Mouse (Mus musculus) limb, embryonic 10.5 days (tissue): ENCODE measurements at regions not wholly inside any gene's neighbourhood (a gene's known extent, or its start where the extent isn't known, plus 50 kb on each side); places are given as distances from the start of the nearest gene placed in this dataset.

Experiments used
- DNase-seq: peaks from one replicate; pipeline ENCODE4 v3.0.0-alpha.2; 2017; ENCODE audit warnings: low spot score
- H3K27ac ChIP-seq: fragments of 300-500 bp; sonication (generic); 2 replicates; pipeline ENCODE4 v1.5.1; 2016; ENCODE audit warnings: mild to moderate bottlenecking
- H3K27me3 ChIP-seq: fragments of 300-500 bp; sonication (generic); 2 replicates; pipeline ENCODE4 v1.6.1; 2016; ENCODE audit warnings: low read depth, mild to moderate bottlenecking; ENCODE audit not compliant: poor library complexity, severe bottlenecking
- H3K36me3 ChIP-seq: fragments of 300-500 bp; sonication (generic); 2 replicates; pipeline ENCODE4 v1.6.1; 2016; ENCODE audit warnings: mild to moderate bottlenecking, moderate library complexity
- H3K4me1 ChIP-seq: fragments of 300-500 bp; sonication (generic); 2 replicates; pipeline ENCODE4 v1.6.1; 2016
- H3K4me3 ChIP-seq: fragments of 300-500 bp; sonication (generic); 2 replicates; pipeline ENCODE4 v1.5.1; 2016; ENCODE audit warnings: mild to moderate bottlenecking, moderate library complexity
- H3K9me3 ChIP-seq: fragments of 300-500 bp; sonication (generic); replicated peaks from 2 replicates; pipeline ENCODE4 v1.6.1; 2016; ENCODE audit warnings: mild to moderate bottlenecking
- WGBS: fragments of 180-500 bp; shearing (Covaris S2); methylation state at CpG from one replicate; pipeline ENCODE4 v1.1.7; 2016; 5-methylcytosine and 5-hydroxymethylcytosine counted together

GRCm38 (mm10) chr6:52435358-52435757 lies 122.1 kb downstream of the Evx1 start:
- Histone ChIP-seq H3K27me3 (no peaks in the 10 kb centered on the region), H3K9me3 (no peaks in the 10 kb centered on the region), H3K27ac (no peak overlapping the region), H3K4me1 (peaks cover 2% of the 10 kb centered on the region; the same call in 1 of the 2 replicates), H3K4me3 (no peak overlapping the region), H3K36me3 (no peaks in the 10 kb centered on the region)
- no peak for DNase-seq
- 83% methylated on average over 5 of the region's 5 CpGs for WGBS

DNA sequence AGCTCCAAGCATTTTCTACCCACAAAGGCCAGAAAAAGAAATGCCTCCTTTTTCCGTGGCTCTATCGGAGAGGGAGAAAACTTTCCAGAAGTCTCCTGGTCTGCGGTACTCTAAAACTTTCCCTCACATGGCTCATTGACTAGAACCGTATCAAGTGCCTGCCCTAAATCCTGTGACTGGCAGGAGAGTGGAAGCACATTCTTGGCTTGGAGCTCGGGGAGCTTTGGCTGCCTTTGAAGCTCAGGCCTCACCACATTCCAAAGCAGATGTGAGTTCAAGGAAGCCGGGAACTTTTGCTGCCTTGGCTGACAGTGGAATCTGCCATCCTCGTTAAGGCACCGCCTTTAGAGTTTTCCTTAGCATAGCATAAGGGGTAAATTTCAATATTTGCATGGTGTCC lies 125.1 kb downstream of the Evx1 start:
- Histone ChIP-seq H3K4me3 (no peak overlapping the region), H3K4me1 (peaks cover 15% of the 10 kb centered on the region), H3K36me3 (no peaks in the 10 kb centered on the region), H3K27ac (no peak overlapping the region), H3K9me3 (no peaks in the 10 kb centered on the region), H3K27me3 (peaks cover 12% of the 10 kb centered on the region; the same call in 1 of the 2 replicates)
- DNase-seq: no peak
- WGBS: 39% methylated on average over 8 of the region's 8 CpGs

DNA sequence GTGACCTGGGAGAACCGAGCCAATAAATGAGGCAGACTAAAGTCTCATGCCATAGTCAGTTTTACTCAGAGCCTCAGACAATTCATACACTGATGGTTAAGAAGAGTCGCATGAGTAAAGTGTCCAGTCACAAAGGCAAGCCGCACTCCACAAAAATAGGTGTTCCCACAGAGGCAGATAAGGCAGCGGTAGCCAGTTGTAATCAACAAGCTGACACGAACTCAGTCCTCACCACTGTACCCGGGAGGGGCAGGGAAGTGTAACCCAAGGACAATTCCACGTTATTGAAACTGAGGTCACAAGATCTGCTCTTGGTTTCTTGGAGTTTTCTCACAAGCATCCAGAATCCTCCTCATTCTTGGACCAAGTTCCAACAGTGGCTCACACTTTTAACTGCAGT lies 125.9 kb downstream of the Evx1 start:
- H3K4me3 ChIP-seq: no peak overlapping the region
- WGBS: 85% methylated on average over 7 of the region's 7 CpGs
- H3K9me3 ChIP-seq: no peaks in the 10 kb centered on the region
- no peaks in the 10 kb centered on the region for H3K36me3 ChIP-seq
- H3K4me1 ChIP-seq: peaks cover 24% of the 10 kb centered on the region
- no peak overlapping the region for H3K27ac ChIP-seq
- H3K27me3 ChIP-seq: peaks cover 19% of the 10 kb centered on the region
- no peak for DNase-seq

DNA sequence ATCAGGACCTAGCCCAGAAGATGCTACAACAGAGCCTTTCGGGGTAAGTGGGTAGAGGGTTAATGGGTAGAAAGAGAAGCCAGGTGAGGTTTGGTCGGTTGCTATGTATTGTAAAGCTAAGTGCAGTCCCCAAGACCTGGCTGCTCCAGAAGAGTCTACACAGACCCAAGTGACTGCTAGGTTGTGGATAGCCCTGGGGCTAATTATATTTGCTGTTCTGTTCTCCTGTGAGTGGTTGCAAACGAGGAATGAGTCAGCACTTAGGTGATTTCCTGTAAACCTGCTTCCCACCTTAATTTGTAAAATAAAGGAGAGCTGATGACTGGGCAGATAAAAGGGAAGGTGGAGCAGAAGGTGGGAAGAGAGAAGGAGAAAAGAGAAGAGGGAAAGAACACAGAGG lies 126.9 kb downstream of the Evx1 start:
- DNase-seq: no peak
- 59% methylated on average over 3 of the region's 3 CpGs for WGBS
- no peak overlapping the region for H3K27ac ChIP-seq

DNA sequence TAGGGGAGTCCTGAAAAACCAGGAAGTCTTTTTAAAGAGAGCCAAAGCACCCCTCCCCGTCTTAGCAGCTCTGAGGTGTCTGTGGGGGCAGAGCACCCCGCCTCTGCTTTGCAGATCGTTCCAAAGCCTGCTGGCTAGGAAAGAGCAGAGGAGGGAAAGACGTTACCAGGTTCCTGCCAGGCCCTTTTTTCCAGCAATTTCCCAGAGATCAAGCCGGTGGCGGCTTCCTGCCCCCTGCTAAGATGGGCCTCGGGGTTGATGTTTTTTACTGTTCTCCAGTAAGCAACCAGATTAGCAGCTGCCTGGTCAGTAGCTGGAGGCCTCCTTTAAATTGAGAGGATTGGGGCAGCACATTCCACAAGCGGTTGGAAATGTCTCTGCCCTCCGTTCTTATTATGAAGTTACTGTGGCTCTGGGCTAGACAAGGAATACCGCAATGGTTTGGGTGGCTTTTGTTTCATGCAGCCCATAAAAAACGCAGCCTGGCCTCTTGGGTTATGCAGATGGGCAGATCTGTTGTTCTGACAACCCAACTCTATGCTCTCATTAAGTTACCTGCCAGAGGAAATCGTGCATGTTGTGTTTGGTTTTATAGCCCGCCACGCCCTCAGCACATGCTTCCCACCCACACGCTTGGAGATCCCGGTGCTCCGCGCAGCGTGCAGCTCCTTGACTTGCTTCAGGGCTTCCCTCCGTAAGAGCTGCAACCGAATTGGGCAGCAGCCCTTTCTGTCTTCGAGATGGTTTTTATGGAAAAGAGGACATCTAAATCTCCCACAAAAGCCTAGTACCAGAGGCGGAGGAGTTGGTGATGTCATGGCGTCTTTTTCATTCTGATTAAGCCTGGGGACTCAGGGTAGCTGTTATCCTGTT lies 130.1 kb downstream of the Evx1 start:
- Histone ChIP-seq H3K36me3 (no peaks in the 10 kb centered on the region), H3K9me3 (no peaks in the 10 kb centered on the region), H3K27me3 (peaks cover 22% of the 10 kb centered on the region), H3K4me1 (peaks cover 30% of the 10 kb centered on the region), H3K4me3 (peak overlapping the region; percentile 21; the same call in 1 of the 2 replicates), H3K27ac (peak overlapping the region; percentile 75)
- peak; percentile 65 for DNase-seq
- 34% methylated on average over 24 of the region's 24 CpGs for WGBS

More for the DNA sequence above, 126.9 kb downstream of the Evx1 start:
- no peaks in the 10 kb centered on the region for H3K9me3 ChIP-seq
- H3K4me1 ChIP-seq: peaks cover 32% of the 10 kb centered on the region
- H3K4me3 ChIP-seq: no peak overlapping the region
- peaks cover 22% of the 10 kb centered on the region for H3K27me3 ChIP-seq
- H3K36me3 ChIP-seq: no peaks in the 10 kb centered on the region

DNA sequence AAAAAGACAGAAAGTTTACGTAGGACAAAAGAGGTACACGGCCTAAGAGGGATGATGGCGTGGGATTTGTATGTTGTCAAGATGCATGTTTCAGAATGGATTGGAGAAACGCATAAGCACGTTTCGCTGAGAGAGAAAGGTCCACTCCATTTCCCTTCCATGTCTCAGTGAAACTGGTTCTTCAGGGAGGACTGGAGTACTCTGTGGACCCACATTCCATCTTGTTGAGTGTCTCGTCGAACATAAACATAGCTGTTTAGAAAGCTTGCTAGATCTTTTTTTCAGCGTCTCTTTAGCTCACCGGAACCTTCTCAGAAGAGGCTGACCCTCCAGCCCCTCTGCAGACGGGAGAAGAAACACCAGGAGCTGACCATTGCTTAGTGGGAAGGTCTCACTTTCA lies 145.5 kb downstream of the Evx1 start:
- 92% methylated on average over 11 of the region's 11 CpGs for WGBS

GRCm38 (mm10) chr6:52461186-52461585 lies 147.9 kb downstream of the Evx1 start:
- 86% methylated on average over 2 of the region's 2 CpGs for WGBS
- Histone ChIP-seq H3K4me3 (no peak overlapping the region), H3K27ac (no peak overlapping the region), H3K27me3 (peaks cover 6% of the 10 kb centered on the region; the same call in 1 of the 2 replicates), H3K9me3 (no peaks in the 10 kb centered on the region), H3K36me3 (no peaks in the 10 kb centered on the region), H3K4me1 (peaks cover 11% of the 10 kb centered on the region; the same call in 1 of the 2 replicates)
- no peak for DNase-seq

More for the DNA sequence above, 145.5 kb downstream of the Evx1 start:
- H3K4me3 ChIP-seq: no peak overlapping the region
- H3K27me3 ChIP-seq: peaks cover 6% of the 10 kb centered on the region; the same call in 1 of the 2 replicates
- H3K27ac ChIP-seq: no peak overlapping the region
- H3K36me3 ChIP-seq: no peaks in the 10 kb centered on the region
- peaks cover 11% of the 10 kb centered on the region; the same call in 1 of the 2 replicates for H3K4me1 ChIP-seq
- no peak for DNase-seq
- no peaks in the 10 kb centered on the region for H3K9me3 ChIP-seq

GRCm38 (mm10) chr6:52463369-52463768 lies 150.1 kb downstream of the Evx1 start:
- Histone ChIP-seq H3K27ac (no peak overlapping the region), H3K9me3 (no peaks in the 10 kb centered on the region), H3K4me3 (no peak overlapping the region), H3K4me1 (peaks cover 15% of the 10 kb centered on the region; the same call in 1 of the 2 replicates), H3K36me3 (no peaks in the 10 kb centered on the region), H3K27me3 (no peaks in the 10 kb centered on the region)
- 92% methylated on average over 12 of the region's 12 CpGs for WGBS
- DNase-seq: no peak

- H3K4me1 ChIP-seq: peaks cover 15% of the 10 kb centered on the region; the same call in 1 of the 2 replicates
- H3K27ac ChIP-seq: no peak overlapping the region
- DNase-seq: no peak
- no peaks in the 10 kb centered on the region for H3K27me3 ChIP-seq
- H3K36me3 ChIP-seq: no peaks in the 10 kb centered on the region
- 78% methylated on average over 3 of the region's 3 CpGs for WGBS
- H3K4me3 ChIP-seq: no peak overlapping the region
- no peaks in the 10 kb centered on the region for H3K9me3 ChIP-seq
Measured at GRCm38 (mm10) chr6:52464571-52464970, 151.3 kb downstream of the Evx1 start.

GRCm38 (mm10) chr6:52465834-52466525 lies 152.7 kb downstream of the Evx1 start:
- Histone ChIP-seq H3K4me1 (peaks cover 15% of the 10 kb centered on the region; the same call in 1 of the 2 replicates), H3K9me3 (no peaks in the 10 kb centered on the region), H3K4me3 (no peak overlapping the region), H3K36me3 (no peaks in the 10 kb centered on the region), H3K27me3 (no peaks in the 10 kb centered on the region), H3K27ac (no peak overlapping the region)
- no peak for DNase-seq
- 82% methylated on average over 9 of the region's 9 CpGs for WGBS

- H3K4me1 ChIP-seq: peaks cover 24% of the 10 kb centered on the region
- 80% methylated on average over 13 of the region's 13 CpGs for WGBS
- H3K27ac ChIP-seq: no peak overlapping the region
- no peaks in the 10 kb centered on the region for H3K9me3 ChIP-seq
- DNase-seq: no peak
- H3K27me3 ChIP-seq: no peaks in the 10 kb centered on the region; the same call in 1 of the 2 replicates
- H3K36me3 ChIP-seq: no peaks in the 10 kb centered on the region
- no peak overlapping the region for H3K4me3 ChIP-seq
Measured at GRCm38 (mm10) chr6:52470831-52471230, 157.5 kb downstream of the Evx1 start.

DNA sequence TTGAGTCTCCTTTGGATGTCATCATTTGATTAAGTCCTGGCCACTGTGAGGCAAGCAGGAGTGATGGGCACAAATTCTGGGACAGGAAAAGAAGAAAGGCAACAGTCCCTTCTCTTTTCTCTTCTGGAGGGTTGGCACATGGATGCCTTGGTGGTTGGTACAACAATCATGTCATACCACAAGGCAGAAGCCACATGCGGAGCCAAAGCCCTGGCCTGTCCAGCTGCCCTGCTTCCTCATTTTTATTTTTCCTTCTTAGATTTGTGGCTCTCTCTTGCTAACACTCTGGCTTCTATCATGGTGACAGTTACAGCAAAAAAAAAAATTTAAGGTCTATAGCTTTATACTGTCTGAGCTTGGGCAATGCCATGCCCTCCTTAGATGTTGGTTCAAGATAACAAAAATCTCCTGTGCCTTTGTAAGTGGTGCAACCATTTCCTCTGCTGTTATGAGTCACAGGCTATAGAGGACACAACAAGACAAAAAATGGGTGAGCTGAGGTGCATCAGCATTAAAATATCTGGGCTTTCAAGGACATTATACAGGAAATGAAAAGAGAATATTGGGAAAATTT lies 158.2 kb downstream of the Evx1 start:
- H3K4me3 ChIP-seq: no peak overlapping the region
- 87% methylated on average over 1 of the region's 1 CpGs for WGBS
- no peaks in the 10 kb centered on the region for H3K9me3 ChIP-seq
- no peak for DNase-seq
- H3K27me3 ChIP-seq: no peaks in the 10 kb centered on the region; the same call in 1 of the 2 replicates
- no peaks in the 10 kb centered on the region for H3K36me3 ChIP-seq
- H3K4me1 ChIP-seq: peaks cover 30% of the 10 kb centered on the region
- no peak overlapping the region for H3K27ac ChIP-seq

- no peak for DNase-seq
- Histone ChIP-seq H3K4me1 (peaks cover 36% of the 10 kb centered on the region), H3K9me3 (no peaks in the 10 kb centered on the region), H3K27ac (no peak overlapping the region), H3K27me3 (no peaks in the 10 kb centered on the region; the same call in 1 of the 2 replicates), H3K4me3 (no peak overlapping the region), H3K36me3 (no peaks in the 10 kb centered on the region)
- WGBS: 89% methylated on average over 4 of the region's 4 CpGs
Measured at GRCm38 (mm10) chr6:52472008-52472407, 158.7 kb downstream of the Evx1 start.
